Mouse (Mus musculus) frontal cortex, adult (tissue): ENCODE data around the gene B3galt6.

Experiments used
- ATAC-seq: cut with Nextera tagmentation; 2 replicates; pipeline ENCODE4 v1.9.2; 2017; ENCODE audit warnings: mild to moderate bottlenecking, moderate library complexity, mixed read lengths; ENCODE audit not compliant: low TSS enrichment

B3galt6 gene

GRCm38 (mm10) chr4:155992241-155992905 is at the start of gene B3galt6, which contains the start of gene Sdf4:
TSS of gene B3galt6 (minus strand) at chr4:155992649.
TSS of gene Sdf4 (plus strand) at chr4:155992872.
- ATAC-seq, result peak; percentile 79

GRCm38 (mm10) chr4:156034901-156035300 is 42.5 kb upstream of the B3galt6 start:
- ATAC-seq, result no peak

GRCm38 (mm10) chr4:156034301-156034700 is 41.9 kb upstream of the B3galt6 start:
- no peak for ATAC-seq

- ATAC-seq, result no peak
Measured at GRCm38 (mm10) chr4:156033476-156034119, 41.1 kb upstream of the B3galt6 start.

GRCm38 (mm10) chr4:156032856-156033255 is 40.4 kb upstream of the B3galt6 start:
- ATAC-seq, result no peak

GRCm38 (mm10) chr4:156031593-156032391 is 39.3 kb upstream of the B3galt6 start:
- peak; percentile 78 for ATAC-seq

GRCm38 (mm10) chr4:156031255-156031592 is 38.8 kb upstream of the B3galt6 start:
- ATAC-seq, result peak; percentile 20; the same call in 1 of the 2 replicates

- no peak; the same call in 1 of the 2 replicates for ATAC-seq
Measured at GRCm38 (mm10) chr4:156030651-156031118, 38.2 kb upstream of the B3galt6 start.

- no peak for ATAC-seq
Measured at GRCm38 (mm10) chr4:156028580-156028979, 36.1 kb upstream of the B3galt6 start.

GRCm38 (mm10) chr4:156026013-156026412 is 33.6 kb upstream of the B3galt6 start, which contains the start of gene Tnfrsf18:
TSS of gene Tnfrsf18 (plus strand) at chr4:156026164.
- ATAC-seq, result peak; percentile 72

GRCm38 (mm10) chr4:156024184-156024583 is 31.7 kb upstream of the B3galt6 start:
- ATAC-seq, result no peak

- ATAC-seq, result no peak
Measured at GRCm38 (mm10) chr4:156023520-156023919, 31.1 kb upstream of the B3galt6 start.

- no peak for ATAC-seq
Measured at GRCm38 (mm10) chr4:156021942-156022419, 29.5 kb upstream of the B3galt6 start.

- ATAC-seq, result no peak
Measured at GRCm38 (mm10) chr4:156021381-156021780, 28.9 kb upstream of the B3galt6 start.

- no peak for ATAC-seq
Measured at GRCm38 (mm10) chr4:156019771-156020170, 27.3 kb upstream of the B3galt6 start.

- no peak for ATAC-seq
Measured at GRCm38 (mm10) chr4:156014436-156014835, 22.0 kb upstream of the B3galt6 start.

- peak; percentile 82 for ATAC-seq
Measured at GRCm38 (mm10) chr4:156013637-156014036, 21.2 kb upstream of the B3galt6 start, which contains the start of gene Tnfrsf4. TSS of gene Tnfrsf4 (plus strand) at chr4:156013843.

- ATAC-seq, result no peak
Measured at GRCm38 (mm10) chr4:156008369-156008768, 15.9 kb upstream of the B3galt6 start.

GRCm38 (mm10) chr4:156004109-156004508 is 11.7 kb upstream of the B3galt6 start:
- no peak for ATAC-seq

- no peak for ATAC-seq
Measured at GRCm38 (mm10) chr4:155993606-155994005, 1.2 kb upstream of the B3galt6 start.

- ATAC-seq, result peak; percentile 82
Measured at GRCm38 (mm10) chr4:155992906-155993547, 578 bp upstream of the B3galt6 start.

GRCm38 (mm10) chr4:155991908-155992230 is 580 bp downstream of the B3galt6 start:
- peak; percentile 8; the same call in 1 of the 2 replicates for ATAC-seq
